Mouse (Mus musculus) cerebellum, adult 18-20 months (tissue): ENCODE measurements around the gene Rhog.

Experiments
- DNase-seq, 2 experiments: peaks; one replicate each; pipeline ENCODE4 v3.0.0; 2021

Gene Rhog

GRCm38 (mm10) chr7:102249896-102250630, 5.8 kb downstream of the Rhog start:
- DNase-seq = peak; percentile 66 to 76

GRCm38 (mm10) chr7:102249531-102249895, 6.3 kb downstream of the Rhog start:
- DNase-seq = peak in 1 of 2 experiments; percentile 19

GRCm38 (mm10) chr7:102248691-102249404, 7.0 kb downstream of the Rhog start:
- no peak for DNase-seq

GRCm38 (mm10) chr7:102246956-102247797, 8.7 kb downstream of the Rhog start:
- DNase-seq = no peak

- no peak for DNase-seq
These were observed 9.6 kb downstream of the Rhog start for GRCm38 (mm10) chr7:102246265-102246664.

- no peak for DNase-seq
These were observed 10.1 kb downstream of the Rhog start for GRCm38 (mm10) chr7:102245775-102246174.

GRCm38 (mm10) chr7:102244782-102245535, 10.9 kb downstream of the Rhog start:
- DNase-seq = no peak

GRCm38 (mm10) chr7:102243870-102244269, 12.0 kb downstream of the Rhog start:
- DNase-seq = no peak

GRCm38 (mm10) chr7:102242917-102243316, 12.9 kb downstream of the Rhog start:
- DNase-seq = no peak

GRCm38 (mm10) chr7:102242371-102242770, 13.5 kb downstream of the Rhog start:
- no peak for DNase-seq

- DNase-seq = no peak
These were observed 16.3 kb downstream of the Rhog start for GRCm38 (mm10) chr7:102239591-102239990.

GRCm38 (mm10) chr7:102238686-102239286, 17.1 kb downstream of the Rhog start:
- DNase-seq = no peak

- no peak for DNase-seq
These were observed 22.8 kb downstream of the Rhog start for GRCm38 (mm10) chr7:102233059-102233458.

- no peak for DNase-seq
These were observed 26.0 kb downstream of the Rhog start for GRCm38 (mm10) chr7:102229814-102230213.

- DNase-seq = no peak
These were observed 27.7 kb downstream of the Rhog start for GRCm38 (mm10) chr7:102228049-102228670.

GRCm38 (mm10) chr7:102226051-102226450, 29.8 kb downstream of the Rhog start:
- DNase-seq = no peak

- DNase-seq = no peak
These were observed 31.7 kb downstream of the Rhog start for GRCm38 (mm10) chr7:102223883-102224738.

GRCm38 (mm10) chr7:102222830-102223556, 32.9 kb downstream of the Rhog start:
- DNase-seq = peak; percentile 68

- peak; percentile 52 to 57 for DNase-seq
These were observed 33.5 kb downstream of the Rhog start for GRCm38 (mm10) chr7:102222336-102222735.

GRCm38 (mm10) chr7:102221899-102222298, 34.0 kb downstream of the Rhog start:
- DNase-seq = no peak
